Mouse (Mus musculus) small intestine, adult 2 months (tissue): ENCODE measurements around the gene Wsb2.

Experiments used
- CTCF ChIP-seq: fragments of 200-500 bp; IDR thresholded peaks from 2 replicates; pipeline ENCODE4 v1.5.1; 2012; ENCODE audit warnings: low read depth, mild to moderate bottlenecking, control low read depth, inconsistent platforms, low read length, moderate library complexity, mixed read lengths; ENCODE audit not compliant: insufficient replicate concordance, insufficient read length; ENCODE audit errors: extremely low read depth
- POLR2A ChIP-seq: fragments of 200-500 bp; IDR thresholded peaks from 2 replicates; pipeline ENCODE4 v1.6.1; 2012; ENCODE audit warnings: low read depth, mild to moderate bottlenecking, control low read depth, inconsistent platforms, low read length, moderate library complexity

DNA sequence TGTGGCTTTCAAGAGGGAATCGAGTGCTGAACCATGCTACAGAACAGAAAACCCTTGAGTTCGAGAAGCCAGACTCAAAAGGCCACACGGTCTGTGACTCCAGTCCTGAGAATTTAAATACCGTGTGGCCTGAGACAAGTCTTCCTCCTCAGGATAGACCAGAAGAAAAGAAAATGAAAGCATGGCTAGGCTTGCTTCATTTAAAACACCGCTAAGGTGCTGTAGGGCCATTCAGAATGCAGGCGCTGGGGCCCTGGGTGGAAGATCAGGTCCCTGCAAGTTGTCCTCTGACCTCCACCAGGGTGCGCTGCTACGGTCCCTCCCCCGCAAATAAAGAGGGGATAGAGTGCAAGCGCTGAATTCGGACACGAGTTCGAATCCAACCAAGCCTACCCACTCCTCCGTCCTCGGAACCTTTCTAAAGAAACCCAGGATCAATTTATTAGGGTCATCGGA is 31.2 kb downstream of the Wsb2 start:
- TF ChIP-seq CTCF (peak; percentile 48; the same call in 1 of the 2 replicates), POLR2A (no peak)
